Comparison of ENCODE assay signal across 8 mouse cellular contexts in the genomic region with DNA sequence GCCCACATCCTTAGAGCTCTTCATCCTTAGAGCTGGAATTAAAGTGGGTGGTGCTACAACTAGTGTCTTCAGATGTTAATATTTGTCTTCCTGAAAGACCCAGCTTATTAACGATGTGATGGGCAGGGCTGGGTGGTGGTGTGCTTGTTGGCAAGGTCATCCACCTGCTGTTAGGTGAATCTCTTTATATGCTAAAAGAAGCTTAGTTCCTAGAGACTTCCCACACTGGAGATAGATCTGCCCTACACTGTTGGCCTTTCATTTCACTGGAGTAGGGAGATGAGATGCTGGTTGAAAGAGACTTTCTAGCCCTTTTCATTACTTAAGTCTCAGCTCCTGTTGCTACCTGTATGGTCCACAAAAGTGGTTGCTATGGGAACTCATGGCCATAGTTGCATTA. TPM values are rescaled to one million over a fixed set of nuclear protein-coding genes. Genes with fewer than 3 reads are reported as not detected.
A peak's percentile ranks its signal among the peaks of the same experiment; 100 is the strongest.
DNase-seq lines count a peak whose midpoint lies in the region; ATAC-seq and TF ChIP-seq lines count a peak whose summit lies in the region.

No protein-coding gene starts in this region.

- no peak for DNase-seq in lung, embryonic 14.5 days
- no peak for DNase-seq in lung, postnatal 36 days
- no peak for DNase-seq in limb, embryonic 10.5 days (ENCODE audit: low spot score)
- DNase-seq in urinary bladder, postnatal 36 days (ENCODE audit: low spot score in 2 of 2), result no peak
- DNase-seq in gastrocnemius, postnatal 25 days, result no peak

- 5% methylated on average over 1 of the region's 1 CpGs for WGBS in lung, embryonic 14.5 days
- 8% methylated on average over 1 of the region's 1 CpGs for WGBS in embryonic facial prominence, embryonic 15.5 days
- WGBS in limb, embryonic 10.5 days, result 16% methylated on average over 1 of the region's 1 CpGs
- 30% methylated on average over 1 of the region's 1 CpGs for WGBS in neural tube, embryonic 14.5 days

- peak overlapping the region; percentile 92 for H3K4me3 ChIP-seq in lung, embryonic 14.5 days (ENCODE audit: low read depth, low read length)
- peak overlapping the region; percentile 91 for H3K4me3 ChIP-seq in embryonic facial prominence, embryonic 15.5 days (replicated peaks)
- H3K4me3 ChIP-seq in limb, embryonic 10.5 days, result peak overlapping the region; percentile 94
- H3K4me3 ChIP-seq in neural tube, embryonic 14.5 days (ENCODE audit: low read depth, low read length), result peak overlapping the region; percentile 98

- H3K4me1 ChIP-seq in lung, embryonic 14.5 days (ENCODE audit: insufficient read depth), result peaks cover 13% of the 10 kb centered on the region
- H3K4me1 ChIP-seq in embryonic facial prominence, embryonic 15.5 days, result peaks cover 29% of the 10 kb centered on the region
- H3K4me1 ChIP-seq in limb, embryonic 10.5 days, result peaks cover 28% of the 10 kb centered on the region
- peaks cover 21% of the 10 kb centered on the region for H3K4me1 ChIP-seq in neural tube, embryonic 14.5 days (ENCODE audit: control insufficient read depth, insufficient read depth, low read length)

- ATAC-seq in lung, embryonic 14.5 days (ENCODE audit: insufficient read depth), result no peak
- ATAC-seq in embryonic facial prominence, embryonic 15.5 days (ENCODE audit: insufficient number of reproducible peaks, low FRiP score, low TSS enrichment, low read depth), result no peak
- no peak for ATAC-seq in neural tube, embryonic 14.5 days (ENCODE audit: low read depth)
- no peak for ATAC-seq in cerebellum, adult (ENCODE audit: insufficient number of reproducible peaks, low FRiP score, low TSS enrichment)

- no peak overlapping the region for H3K27ac ChIP-seq in lung, embryonic 14.5 days (ENCODE audit: low read depth)
- H3K27ac ChIP-seq in embryonic facial prominence, embryonic 15.5 days (replicated peaks), result no peak overlapping the region
- H3K27ac ChIP-seq in limb, embryonic 10.5 days, result no peak overlapping the region
- H3K27ac ChIP-seq in neural tube, embryonic 14.5 days (ENCODE audit: low read depth, low read length), result no peak overlapping the region

- no peaks in the 10 kb centered on the region for H3K9me3 ChIP-seq in lung, embryonic 14.5 days (ENCODE audit: low read depth, low read length)
- no peaks in the 10 kb centered on the region for H3K9me3 ChIP-seq in embryonic facial prominence, embryonic 15.5 days (replicated peaks)
- H3K9me3 ChIP-seq in limb, embryonic 10.5 days (replicated peaks), result no peaks in the 10 kb centered on the region
- no peaks in the 10 kb centered on the region for H3K9me3 ChIP-seq in neural tube, embryonic 14.5 days (ENCODE audit: control insufficient read depth, low read length)

- H3K36me3 ChIP-seq in lung, embryonic 14.5 days (ENCODE audit: insufficient read depth), result peaks cover 31% of the 10 kb centered on the region
- peaks cover 34% of the 10 kb centered on the region for H3K36me3 ChIP-seq in embryonic facial prominence, embryonic 15.5 days
- H3K36me3 ChIP-seq in limb, embryonic 10.5 days, result peaks cover 37% of the 10 kb centered on the region
- peaks cover 11% of the 10 kb centered on the region for H3K36me3 ChIP-seq in neural tube, embryonic 14.5 days (ENCODE audit: control insufficient read depth, insufficient read depth, low read length)

- H3K27me3 ChIP-seq in lung, embryonic 14.5 days (ENCODE audit: insufficient read depth, low read length), result no peaks in the 10 kb centered on the region
- no peaks in the 10 kb centered on the region for H3K27me3 ChIP-seq in embryonic facial prominence, embryonic 15.5 days
- H3K27me3 ChIP-seq in limb, embryonic 10.5 days (ENCODE audit: low read depth, poor library complexity, severe bottlenecking), result no peaks in the 10 kb centered on the region
- H3K27me3 ChIP-seq in neural tube, embryonic 14.5 days (ENCODE audit: control insufficient read depth, insufficient read depth, low read length), result no peaks in the 10 kb centered on the region

- H3K4me2 ChIP-seq in lung, embryonic 14.5 days, result peak overlapping the region; percentile 94
- peak overlapping the region; percentile 72 for H3K4me2 ChIP-seq in embryonic facial prominence, embryonic 15.5 days (replicated peaks)
- H3K4me2 ChIP-seq in neural tube, embryonic 14.5 days (ENCODE audit: low read depth, low read length), result peak overlapping the region; percentile 98

- TF ChIP-seq CTCF in lung, embryonic 14.5 days (IDR thresholded peaks at IDR 0.05; ENCODE audit: low read depth), result no peak

- H3K9ac ChIP-seq in lung, embryonic 14.5 days, result peak overlapping the region; percentile 10
- H3K9ac ChIP-seq in embryonic facial prominence, embryonic 15.5 days, result peak overlapping the region; percentile 86; the same call in 1 of the 2 replicates
- H3K9ac ChIP-seq in neural tube, embryonic 14.5 days (replicated peaks; ENCODE audit: low read depth, low read length), result no peak overlapping the region

RNA-seq across cellular contexts. Expression of gene Wdr5, which starts 1.3 kb away (rescaled TPM):
- 63.6 and 71.3 TPM in 2 replicates for polyA plus RNA-seq in lung, embryonic 14.5 days (2014; fragmentation: Nextera tagmentation; extraction: Ambion mirVana)
- polyA plus RNA-seq in embryonic facial prominence, embryonic 15.5 days (2015; fragmentation: Nextera tagmentation; extraction: Ambion mirVana), result 51.8 and 52.1 TPM in 2 replicates
- 94.0 and 95.2 TPM in 2 replicates for polyA plus RNA-seq in limb, embryonic 10.5 days (2016; fragmentation: Nextera tagmentation; extraction: Ambion mirVana)
- 37.1 and 42.5 TPM in 2 replicates for polyA plus RNA-seq in neural tube, embryonic 14.5 days (2014; fragmentation: Nextera tagmentation; extraction: Ambion mirVana)
- total RNA-seq in gastrocnemius, postnatal 25 days (2021), result 10 to 100 TPM; 15.4 to 18.3 TPM

RNA-seq across cellular contexts. Expression of gene Brd3, which starts 8.8 kb away (rescaled TPM):
- 126 and 141 TPM in 2 replicates for polyA plus RNA-seq in lung, embryonic 14.5 days (2014; fragmentation: Nextera tagmentation; extraction: Ambion mirVana)
- polyA plus RNA-seq in embryonic facial prominence, embryonic 15.5 days (2015; fragmentation: Nextera tagmentation; extraction: Ambion mirVana), result 106 and 121 TPM in 2 replicates
- 188 and 193 TPM in 2 replicates for polyA plus RNA-seq in limb, embryonic 10.5 days (2016; fragmentation: Nextera tagmentation; extraction: Ambion mirVana)
- 126 and 137 TPM in 2 replicates for polyA plus RNA-seq in neural tube, embryonic 14.5 days (2014; fragmentation: Nextera tagmentation; extraction: Ambion mirVana)
- total RNA-seq in gastrocnemius, postnatal 25 days (2021), result 10 to 100 TPM; 20.5 to 25.1 TPM
